Mouse (Mus musculus) liver, embryonic 16.5 days (tissue): ENCODE data around the gene Gm20403. TPM values are rescaled to one million over a fixed set of nuclear protein-coding genes. Genes with fewer than 3 reads are reported as not detected.
"Not testable (repeated sequence)": the region's sequence is repeated elsewhere in the genome, so short reads cannot be mapped to it uniquely, and the experiment has no call there.

Experiments used
- ATAC-seq: fragments of 200-750 bp; cut with Nextera tagmentation; 2 replicates; pipeline ENCODE4 v1.8.0; 2017; ENCODE audit warnings: low read depth, mild to moderate bottlenecking, moderate number of reproducible peaks, moderate library complexity
- H3K27ac ChIP-seq: fragments of 300-500 bp; sonication (generic); 2 replicates; pipeline ENCODE4 v1.5.1; 2014; ENCODE audit warnings: mild to moderate bottlenecking, low read length
- H3K27me3 ChIP-seq: fragments of 300-500 bp; sonication (generic); 2 replicates; pipeline ENCODE4 v1.6.1; 2014; ENCODE audit warnings: low read depth, low read length, mixed read lengths; ENCODE audit not compliant: control insufficient read depth, insufficient read depth
- H3K36me3 ChIP-seq: fragments of 300-500 bp; sonication (generic); 2 replicates; pipeline ENCODE4 v1.6.1; 2014; ENCODE audit warnings: mild to moderate bottlenecking; ENCODE audit not compliant: control insufficient read depth, insufficient read depth
- H3K4me1 ChIP-seq: fragments of 300-500 bp; sonication (generic); 2 replicates; pipeline ENCODE4 v1.6.1; 2014; ENCODE audit warnings: low read depth, low read length, mixed read lengths; ENCODE audit not compliant: control insufficient read depth
- H3K4me2 ChIP-seq: fragments of 300-500 bp; sonication (generic); 2 replicates; pipeline ENCODE4 v1.6.1; 2014; ENCODE audit warnings: low read depth, low read length, mixed read lengths
- H3K4me3 ChIP-seq: fragments of 300-500 bp; sonication (generic); 2 replicates; pipeline ENCODE4 v1.5.1; 2014; ENCODE audit warnings: low read depth, mild to moderate bottlenecking, low read length
- H3K9ac ChIP-seq: fragments of 300-500 bp; sonication (generic); 2 replicates; pipeline ENCODE4 v1.6.1; 2014; ENCODE audit warnings: low read depth, low read length
- H3K9me3 ChIP-seq: fragments of 300-500 bp; sonication (generic); replicated peaks from 2 replicates; pipeline ENCODE4 v1.6.1; 2016; ENCODE audit warnings: low read length; ENCODE audit not compliant: control insufficient read depth
- WGBS: fragments of 180-500 bp; shearing (Covaris S2); extraction: QIAGEN DNeasy Blood & Tissue Kit; methylation state at CpG from one replicate; pipeline ENCODE4 v1.1.7; 2014; ENCODE audit not compliant: insufficient replicate concordance; 5-methylcytosine and 5-hydroxymethylcytosine counted together
- polyA plus RNA-seq: library from polyadenylated mRNA; unstranded; fragments of >200 nt; fragmentation: Nextera tagmentation; extraction: Ambion mirVana; gene quantifications from 2 replicates; pipeline ENCODE4 v1.2.1, GENCODE M21; 2015

The Gm20403 gene
- polyA plus RNA-seq, 1 experiment from 2014 or later = not detected

DNA sequence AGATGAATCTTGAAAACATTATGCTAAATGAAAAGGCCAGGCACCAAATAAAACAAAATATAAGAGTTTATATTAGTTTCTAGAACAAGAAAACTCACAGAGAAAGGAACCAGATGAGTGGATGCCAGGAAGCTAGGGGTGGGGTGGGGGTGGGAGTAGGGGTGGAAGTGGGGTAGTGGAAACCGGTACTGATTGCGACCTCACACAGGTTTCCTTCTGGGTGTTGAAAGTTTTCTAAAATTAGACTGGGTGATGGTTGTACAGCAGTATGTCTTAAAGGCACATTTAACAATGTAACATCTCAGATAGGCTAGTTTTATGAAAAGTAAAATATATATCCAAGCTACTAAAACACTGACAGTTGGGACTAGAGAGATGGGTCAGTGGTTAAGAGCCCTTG is 29.4 kb downstream of the Gm20403 start:
- Histone ChIP-seq H3K27me3 (no peaks in the 10 kb centered on the region), H3K9me3 (no peaks in the 10 kb centered on the region), H3K27ac (no peak overlapping the region), H3K4me1 (peaks cover 9% of the 10 kb centered on the region), H3K36me3 (peaks cover 17% of the 10 kb centered on the region), H3K4me2 (no peak overlapping the region), H3K9ac (no peak overlapping the region), H3K4me3 (no peak overlapping the region)
- no peak for ATAC-seq
- 41% methylated on average over 2 of the region's 2 CpGs for WGBS

DNA sequence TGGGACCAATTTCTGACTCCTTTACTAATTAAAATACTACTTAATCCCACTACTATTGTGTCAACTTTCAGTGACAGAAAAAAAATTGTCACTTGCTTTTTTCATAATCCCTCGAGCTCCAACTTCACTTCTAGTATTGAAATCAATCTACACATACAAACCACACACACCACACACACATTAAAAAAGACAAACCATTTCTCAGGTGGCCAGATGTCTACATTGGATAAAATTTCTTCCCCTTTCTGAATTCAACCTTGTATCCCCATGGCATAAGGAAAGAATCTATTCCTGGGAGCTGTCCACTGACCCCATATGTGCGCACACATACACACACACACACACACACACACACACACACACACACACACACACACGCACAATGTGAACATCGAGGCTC is 29.9 kb downstream of the Gm20403 start:
- Histone ChIP-seq H3K4me3 (no peak overlapping the region), H3K27me3 (no peaks in the 10 kb centered on the region), H3K4me1 (peaks cover 9% of the 10 kb centered on the region), H3K27ac (no peak overlapping the region), H3K9me3 (no peaks in the 10 kb centered on the region), H3K4me2 (no peak overlapping the region), H3K36me3 (peaks cover 17% of the 10 kb centered on the region), H3K9ac (no peak overlapping the region)
- WGBS = 67% methylated on average over 4 of the region's 4 CpGs
- ATAC-seq = no peak

DNA sequence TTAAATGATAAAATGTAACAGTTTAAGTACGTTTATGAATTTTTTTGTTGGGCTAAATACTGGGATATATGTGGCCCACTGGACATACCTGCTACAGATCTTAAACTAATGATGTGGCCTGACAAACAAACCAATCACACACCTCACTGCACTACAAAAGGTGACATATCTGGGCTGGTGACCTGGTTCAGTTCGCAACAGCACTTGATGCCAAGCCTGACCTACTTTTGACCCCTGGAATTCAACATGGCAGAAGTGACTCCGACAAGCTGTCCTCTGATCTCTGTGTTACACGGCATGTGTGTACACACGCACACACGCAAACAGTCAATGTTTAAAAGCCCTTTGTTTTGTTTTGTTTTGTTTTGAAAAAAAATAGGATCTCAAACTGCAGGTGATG is 40.2 kb downstream of the Gm20403 start:
- Histone ChIP-seq H3K36me3 (peaks cover 27% of the 10 kb centered on the region), H3K9me3 (no peaks in the 10 kb centered on the region), H3K27me3 (no peaks in the 10 kb centered on the region), H3K27ac (no peak overlapping the region), H3K9ac (no peak overlapping the region), H3K4me1 (no peaks in the 10 kb centered on the region), H3K4me3 (no peak overlapping the region), H3K4me2 (no peak overlapping the region)
- 84% methylated on average over 6 of the region's 6 CpGs for WGBS
- no peak for ATAC-seq

DNA sequence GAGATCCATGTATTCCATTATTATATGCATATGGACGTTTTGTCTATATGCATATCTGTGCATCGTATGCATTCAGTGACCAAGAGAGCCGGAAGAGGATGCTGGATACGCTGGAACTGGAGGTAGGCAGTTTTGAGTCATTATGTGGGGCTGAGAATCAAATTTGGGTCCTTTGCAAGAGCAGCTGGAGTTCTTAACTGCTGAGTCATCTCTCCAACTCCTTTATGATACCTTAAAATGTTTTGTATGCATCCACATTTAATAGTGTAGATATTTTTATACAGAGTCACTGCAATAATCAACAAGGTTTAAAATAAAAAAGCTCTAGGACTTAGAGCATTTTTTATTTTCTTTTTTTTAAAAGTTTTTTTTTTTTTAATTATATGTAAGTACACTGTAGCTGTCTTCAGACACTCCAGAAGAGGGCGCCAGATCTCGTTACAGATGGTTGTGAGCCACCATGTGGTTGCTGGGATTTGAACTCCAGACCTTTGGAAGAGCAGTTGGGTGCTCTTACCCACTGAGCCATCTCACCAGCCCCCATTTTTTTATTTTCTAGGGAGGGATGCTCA is 43.7 kb downstream of the Gm20403 start:
- H3K9ac ChIP-seq, H3K4me1 ChIP-seq, ATAC-seq, H3K27ac ChIP-seq, H3K4me2 ChIP-seq, H3K27me3 ChIP-seq, H3K4me3 ChIP-seq, H3K9me3 ChIP-seq: not testable (repeated sequence)
- WGBS = 84% methylated on average over 6 of the region's 6 CpGs
- peaks cover 37% of the 10 kb centered on the region for H3K36me3 ChIP-seq

DNA sequence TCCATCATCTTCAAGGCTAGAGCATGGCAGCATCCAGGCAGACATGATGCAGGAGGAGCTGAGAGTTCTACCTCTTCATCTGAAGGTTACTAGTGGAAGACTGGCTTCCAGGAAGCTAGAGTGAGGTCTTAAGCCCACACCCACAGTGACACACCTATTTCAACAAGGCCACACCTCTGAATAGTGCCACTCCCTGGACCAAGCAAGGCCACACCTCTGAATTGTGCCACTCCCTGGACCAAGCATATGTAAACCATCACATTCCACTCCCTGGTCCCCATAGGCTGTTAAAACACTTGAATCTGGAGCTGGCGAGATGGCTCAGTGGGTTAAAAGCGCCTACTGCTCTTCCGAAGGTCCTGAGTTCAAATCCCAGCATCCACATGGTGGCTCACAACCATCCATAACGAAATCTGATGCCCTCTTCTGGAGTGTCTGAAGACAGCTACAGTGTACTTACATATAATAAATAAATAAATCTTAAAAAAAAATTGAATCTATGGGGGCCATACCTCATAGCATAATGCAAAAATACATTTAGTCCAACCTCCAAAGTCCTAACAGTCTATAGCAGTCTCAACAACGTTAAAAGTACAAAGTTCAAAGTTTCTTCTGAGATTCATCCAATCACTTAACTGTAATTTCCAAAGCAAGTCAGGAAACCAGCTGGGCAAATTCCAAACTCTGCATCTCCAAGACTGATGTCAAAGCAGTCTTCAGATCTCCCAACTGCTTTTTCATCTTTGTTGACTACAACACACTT is 48.6 kb downstream of the Gm20403 start:
- H3K4me2 ChIP-seq, H3K9me3 ChIP-seq, H3K9ac ChIP-seq, H3K4me1 ChIP-seq, H3K4me3 ChIP-seq, H3K27ac ChIP-seq, H3K27me3 ChIP-seq: not testable (repeated sequence)
- 88% methylated on average over 5 of the region's 5 CpGs for WGBS
- peak; percentile 71 for ATAC-seq
- H3K36me3 ChIP-seq = peaks cover 46% of the 10 kb centered on the region

Other genes with a start within 250 kb of the Gm20403 start
- gene Snx6, start 190.8 kb downstream of the Gm20403 start, polyA plus RNA-seq = 45.3 and 45.4 TPM in 2 replicates
- 38.0 and 43.2 TPM in 2 replicates for gene Cfl2, start 123.7 kb downstream of the Gm20403 start, polyA plus RNA-seq
- 23.6 and 26.8 TPM in 2 replicates for gene Baz1a, start 27.8 kb upstream of the Gm20403 start, polyA plus RNA-seq
- 35.6 and 36.5 TPM in 2 replicates for gene 2700097O09Rik, start 93.6 kb upstream of the Gm20403 start, polyA plus RNA-seq
- 72.2 and 72.5 TPM in 2 replicates for gene Srp54a, start 93.7 kb upstream of the Gm20403 start, polyA plus RNA-seq
- 6.8 and 7.9 TPM in 2 replicates for gene Fam177a, start 137.9 kb upstream of the Gm20403 start, polyA plus RNA-seq
- 24.7 and 25.2 TPM in 2 replicates for gene Srp54b, start 168.6 kb upstream of the Gm20403 start, polyA plus RNA-seq
- gene 1700047I17Rik2, start 213.1 kb upstream of the Gm20403 start, polyA plus RNA-seq = 0.71 TPM in 1 of 2 replicates, not detected in the other
- 30.2 and 31.5 TPM in 2 replicates for gene Srp54c, start 243.6 kb upstream of the Gm20403 start, polyA plus RNA-seq